7 mouse cellular contexts compared by ENCODE assay signal in genomic region chr7:73809261-73809660, GRCm38 (mm10).
DNase-seq lines count a peak whose midpoint lies in the region; ATAC-seq and TF ChIP-seq lines count a peak whose summit lies in the region.

No protein-coding gene starts in this region.

- H3K4me1 ChIP-seq in cortical plate, adult 2 months (ENCODE audit: control insufficient read depth, insufficient read depth, low read length) = no peaks in the 10 kb centered on the region
- H3K4me1 ChIP-seq in lung, postnatal 0 days (ENCODE audit: insufficient read depth, low read depth, low read length) = no peaks in the 10 kb centered on the region

- no peaks in the 10 kb centered on the region for H3K27me3 ChIP-seq in lung, postnatal 0 days (replicated peaks; ENCODE audit: insufficient read depth, low read length)

- no peak overlapping the region for H3K27ac ChIP-seq in cortical plate, adult 2 months (ENCODE audit: insufficient read depth, low read length)
- no peak overlapping the region for H3K27ac ChIP-seq in lung, postnatal 0 days (ENCODE audit: low read length)

- H3K9ac ChIP-seq in lung, postnatal 0 days (replicated peaks; ENCODE audit: low read depth) = no peak overlapping the region

- TF ChIP-seq EP300 in lung, postnatal 0 days (IDR thresholded peaks at IDR 0.05) = no peak

- TF ChIP-seq POLR2A in cortical plate, adult 2 months (IDR thresholded peaks at IDR 0.05; ENCODE audit: extremely low read depth, insufficient read depth, low read length) = no peak

- peak; percentile 4 for DNase-seq in layer of hippocampus, adult 11-12 months (ENCODE audit: low spot score)
- DNase-seq in layer of hippocampus, postnatal 14 days (ENCODE audit: low spot score in 2 of 2) = no peak
- peak; percentile 38 for DNase-seq in adrenal gland, postnatal 10 days
- peak; percentile 58 for DNase-seq in lung, postnatal 0 days (ENCODE audit: low spot score)
- DNase-seq in spleen, adult 18-20 months = no peak
- no peak for DNase-seq in left cerebral cortex, adult 11 months (ENCODE audit: low spot score)

- 40% methylated on average over 2 of the region's 2 CpGs for WGBS in lung, postnatal 0 days

- ATAC-seq in lung, postnatal 0 days = peak; percentile 55

- H3K36me3 ChIP-seq in lung, postnatal 0 days (ENCODE audit: insufficient read depth, low read length) = no peaks in the 10 kb centered on the region

- H3K4me3 ChIP-seq in cortical plate, adult 2 months (ENCODE audit: insufficient read depth, low read length) = no peak overlapping the region
- H3K4me3 ChIP-seq in lung, postnatal 0 days (ENCODE audit: low read depth, low read length) = no peak overlapping the region

- peak; percentile 33 for TF ChIP-seq CTCF in cortical plate, adult 2 months (IDR thresholded peaks at IDR 0.05; ENCODE audit: extremely low read depth, insufficient read depth, low read length)
- TF ChIP-seq CTCF in lung, postnatal 0 days (IDR thresholded peaks at IDR 0.05) = peak; percentile 73

- H3K9me3 ChIP-seq in lung, postnatal 0 days (ENCODE audit: low read length) = no peaks in the 10 kb centered on the region

- H3K4me2 ChIP-seq in lung, postnatal 0 days (replicated peaks; ENCODE audit: low read depth, low read length) = no peak overlapping the region

Comparison
In these comparisons a context has a peak if more than half of its experiments do, and no peak if none do; other contexts are left out.
1. DNase-seq: peak in layer of hippocampus, adult 11-12 months (single experiment), adrenal gland, postnatal 10 days (single experiment) and lung, postnatal 0 days (single experiment); none in layer of hippocampus, postnatal 14 days (0 of 2), spleen, adult 18-20 months (0 of 2) and left cerebral cortex, adult 11 months (single experiment).